Mouse (Mus musculus): ENCODE results near the gene Pde4a. TPM values are rescaled to one million over a fixed set of nuclear protein-coding genes. Genes with fewer than 3 reads are reported as not detected.

Pde4a gene
- 1 to 10 TPM; 9.0 to 9.6 TPM for total RNA-seq (2023)

GRCm38 (mm10) chr9:21165041-21165951 lies at the start of gene Pde4a:
TSS of gene Pde4a (plus strand) at chr9:21165714.

GRCm38 (mm10) chr9:21131059-21131956 lies 34.2 kb upstream of the Pde4a start, which contains the start of gene Tyk2:
TSS of gene Tyk2 (minus strand) at chr9:21131243.

GRCm38 (mm10) chr9:21149654-21150419 lies 15.7 kb upstream of the Pde4a start, which contains the start of gene Cdc37:
TSS of gene Cdc37 (minus strand) at chr9:21149982.

GRCm38 (mm10) chr9:21238733-21239464 lies 73.4 kb downstream of the Pde4a start, which contains the start of gene Keap1:
TSS of gene Keap1 (minus strand) at chr9:21239361.

GRCm38 (mm10) chr9:21248326-21248725 lies 82.8 kb downstream of the Pde4a start, which contains the start of gene S1pr5:
TSS of gene S1pr5 (minus strand) at chr9:21248443.

Other genes starting within 250 kb of the Pde4a start
- 10 to 100 TPM; 33.0 to 34.9 TPM for gene Dnmt1, start 205.8 kb upstream of the Pde4a start, total RNA-seq (2023)
- gene S1pr2, start 188.9 kb upstream of the Pde4a start, total RNA-seq (2023), result 10 to 100 TPM; 13.7 to 15.0 TPM
- gene Mrpl4, start 163.0 kb upstream of the Pde4a start, total RNA-seq (2023), result 10 to 100 TPM; 55.9 to 65.5 TPM
- gene Icam1, start 149.7 kb upstream of the Pde4a start, total RNA-seq (2023), result 100 to 1,000 TPM; 170 to 179 TPM
- 1 to 10 TPM; 1.8 to 3.4 TPM for gene Icam4, start 136.3 kb upstream of the Pde4a start, total RNA-seq (2023)
- under 1 TPM; 0.33 to 0.47 TPM for gene Icam5, start 133.6 kb upstream of the Pde4a start, total RNA-seq (2023)
- gene Zglp1, start 98.6 kb upstream of the Pde4a start, total RNA-seq (2023), result 1 to 10 TPM in 1 of 2 experiments, not detected in 1; 1.0 TPM
- under 1 TPM in 1 of 2 experiments, not detected in 1; 0.52 TPM for gene Gm49373, start 92.6 kb upstream of the Pde4a start, total RNA-seq (2023)
- 10 to 100 TPM; 20.9 to 22.5 TPM for gene Fdx1l, start 92.1 kb upstream of the Pde4a start, total RNA-seq (2023)
- 1 to 10 TPM; 2.8 to 5.1 TPM for gene Gm38431, start 73.7 kb upstream of the Pde4a start, total RNA-seq (2023)
- gene Raver1, start 73.7 kb upstream of the Pde4a start, total RNA-seq (2023), result 10 to 100 TPM; 63.3 to 65.2 TPM
- gene Tyk2, start 34.5 kb upstream of the Pde4a start, total RNA-seq (2023), result 10 to 100 TPM; 89.4 to 95.2 TPM
- gene Cdc37, start 15.7 kb upstream of the Pde4a start, total RNA-seq (2023), result 100 to 1,000 TPM; 116 to 128 TPM
- gene Keap1, start 73.6 kb downstream of the Pde4a start, total RNA-seq (2023), result 10 to 100 TPM; 28.1 TPM
- gene S1pr5, start 82.7 kb downstream of the Pde4a start, total RNA-seq (2023), result 10 to 100 TPM; 61.9 to 82.6 TPM
- 10 to 100 TPM; 52.4 to 53.1 TPM for gene Atg4d, start 99.6 kb downstream of the Pde4a start, total RNA-seq (2023)
- 10 to 100 TPM; 94.5 to 96.4 TPM for gene Kri1, start 122.3 kb downstream of the Pde4a start, total RNA-seq (2023)
- gene Cdkn2d, start 125.7 kb downstream of the Pde4a start, total RNA-seq (2023), result 10 to 100 TPM; 43.1 to 53.2 TPM
- 1 to 10 TPM in 1 of 2 experiments, under 1 TPM in 1; 0.76 to 1.2 TPM for gene Ap1m2, start 146.6 kb downstream of the Pde4a start, total RNA-seq (2023)
- 100 to 1,000 TPM; 393 to 396 TPM for gene Slc44a2, start 155.0 kb downstream of the Pde4a start, total RNA-seq (2023)
- gene Ilf3, start 202.2 kb downstream of the Pde4a start, total RNA-seq (2023), result 10 to 100 TPM; 39.5 to 42.4 TPM
- 10 to 100 TPM; 22.4 to 29.4 TPM for gene Qtrt1, start 246.1 kb downstream of the Pde4a start, total RNA-seq (2023)